Mouse (Mus musculus) CH12.LX (cell line): ENCODE results near the gene Scmh1. TPM values are rescaled to one million over a fixed set of nuclear protein-coding genes. Genes with fewer than 3 reads are reported as not detected.
"Not testable (repeated sequence)": the region's sequence is repeated elsewhere in the genome, so short reads cannot be mapped to it uniquely, and the experiment has no call there.

Experiments
- DNase-seq: peaks from one replicate; pipeline ENCODE4 v3.0.0-alpha.2; 2013; ENCODE audit errors: extremely low read depth
- H3K27ac ChIP-seq: 2 replicates; pipeline ENCODE4 v1.5.1; 2012; ENCODE audit warnings: low read depth, mild to moderate bottlenecking, control low read depth, moderate library complexity; ENCODE audit not compliant: insufficient read depth
- H3K27me3 ChIP-seq: replicated peaks from 2 replicates; pipeline ENCODE3; 2012; ENCODE audit warnings: inconsistent platforms
- H3K36me3 ChIP-seq, 2 experiments: replicated peaks in 1 of 2; 2 replicates each; pipeline versions ENCODE3 to v1.6.1; 2012; ENCODE audit warnings: inconsistent platforms in 1 of 2, low read length in 1 of 2, mild to moderate bottlenecking in 1 of 2, mixed read lengths in 1 of 2, moderate library complexity in 1 of 2; ENCODE audit not compliant: control insufficient read depth in 1 of 2, insufficient read depth in 1 of 2
- H3K4me1 ChIP-seq, 2 experiments: 2 replicates each; pipeline ENCODE4 v1.6.1; 2012; ENCODE audit warnings: inconsistent platforms in 1 of 2, moderate library complexity in 1 of 2; ENCODE audit not compliant: insufficient read depth in 2 of 2, control insufficient read depth in 1 of 2
- H3K4me2 ChIP-seq: 2 replicates; pipeline ENCODE4 v1.6.1; 2012; ENCODE audit warnings: low read depth, mild to moderate bottlenecking, control low read depth; ENCODE audit not compliant: poor library complexity, insufficient read depth, severe bottlenecking
- H3K4me3 ChIP-seq, 3 experiments: fragments of 150-350 bp in 1 of 3; sonication (generic) in 1 of 3; replicated peaks in 1 of 3; 2 replicates each; pipeline versions ENCODE3 to v1.5.1; 2011 to 2012; ENCODE audit warnings: low read depth in 2 of 3, low read length in 2 of 3, mild to moderate bottlenecking in 2 of 3, moderate library complexity in 2 of 3, control low read depth in 1 of 3, improper control_type of control experiment in 1 of 3, inconsistent platforms in 1 of 3, mixed read lengths in 1 of 3; ENCODE audit not compliant: poor library complexity in 1 of 3
- H3K79me2 ChIP-seq: replicated peaks from 2 replicates; pipeline ENCODE4 v1.6.1; 2012; ENCODE audit warnings: mild to moderate bottlenecking, moderate library complexity; ENCODE audit not compliant: control insufficient read depth, poor library complexity, insufficient read depth, severe bottlenecking; ENCODE audit errors: extremely low read depth
- H3K9ac ChIP-seq: 2 replicates; pipeline ENCODE4 v1.6.1; 2012; ENCODE audit warnings: low read depth, mild to moderate bottlenecking, control low read depth, moderate library complexity; ENCODE audit not compliant: insufficient read depth
- H3K9me3 ChIP-seq: replicated peaks from 2 replicates; pipeline ENCODE3; 2012; ENCODE audit warnings: low read length, inconsistent platforms, mixed read lengths
- CHD2 ChIP-seq: IDR thresholded peaks from 2 replicates; pipeline ENCODE4 v1.6.1; 2011; ENCODE audit warnings: low read length, improper control_type of control experiment
- ELF1 ChIP-seq: IDR thresholded peaks from 2 replicates; pipeline ENCODE4 v1.6.1; 2014; ENCODE audit warnings: low read depth, mild to moderate bottlenecking, inconsistent platforms, low read length, improper control_type of control experiment
- EP300 ChIP-seq: IDR thresholded peaks from 2 replicates; pipeline ENCODE4 v1.6.1; 2011; ENCODE audit warnings: low read length, improper control_type of control experiment
- ETS1 ChIP-seq: conservative IDR thresholded peaks from 2 replicates; pipeline ENCODE4 v1.6.1; 2012; ENCODE audit warnings: low read depth, mild to moderate bottlenecking, inconsistent platforms, low read length, improper control_type of control experiment, moderate library complexity
- GABPA ChIP-seq: IDR thresholded peaks from 2 replicates; pipeline ENCODE4 v1.6.1; 2012; ENCODE audit warnings: low read depth, low read length, improper control_type of control experiment, inconsistent platforms; ENCODE audit not compliant: insufficient replicate concordance
- HCFC1 ChIP-seq: IDR thresholded peaks from 2 replicates; pipeline ENCODE4 v1.6.1; 2012; ENCODE audit warnings: low read depth, mild to moderate bottlenecking, inconsistent platforms, low read length, improper control_type of control experiment
- IRF4 ChIP-seq: IDR thresholded peaks from 2 replicates; pipeline ENCODE4 v1.6.1; 2014; ENCODE audit warnings: low read depth, mild to moderate bottlenecking, inconsistent platforms, low read length, improper control_type of control experiment
- KAT2A ChIP-seq: IDR thresholded peaks from 2 replicates; pipeline ENCODE4 v1.6.1; 2012; ENCODE audit warnings: low read length, improper control_type of control experiment, inconsistent platforms; ENCODE audit not compliant: insufficient replicate concordance
- MAX ChIP-seq: IDR thresholded peaks from 2 replicates; pipeline ENCODE4 v1.6.1; 2011; ENCODE audit warnings: low read length, improper control_type of control experiment
- MEF2A ChIP-seq: IDR thresholded peaks from 2 replicates; pipeline ENCODE4 v1.6.1; 2014; ENCODE audit warnings: low read depth, mild to moderate bottlenecking, inconsistent platforms, low read length, improper control_type of control experiment, borderline replicate concordance
- MYC ChIP-seq: IDR thresholded peaks from 2 replicates; pipeline ENCODE4 v1.6.1; 2011; ENCODE audit warnings: low read depth, mild to moderate bottlenecking, improper control_type of control experiment, low read length
- NELFE ChIP-seq: IDR thresholded peaks from 2 replicates; pipeline ENCODE4 v1.6.1; 2011; ENCODE audit warnings: low read depth, low read length, improper control_type of control experiment
- POLR2A ChIP-seq: IDR thresholded peaks from 2 replicates; pipeline ENCODE4 v1.6.1; 2011; ENCODE audit warnings: low read depth, mild to moderate bottlenecking, improper control_type of control experiment, low read length
- RAD21 ChIP-seq: IDR thresholded peaks from 2 replicates; pipeline ENCODE4 v1.6.1; 2011; ENCODE audit warnings: low read depth, mild to moderate bottlenecking, low read length, improper control_type of control experiment, moderate library complexity
- SIN3A ChIP-seq: IDR thresholded peaks from 2 replicates; pipeline ENCODE4 v1.6.1; 2012; ENCODE audit warnings: low read length, improper control_type of control experiment, inconsistent platforms
- SMC3 ChIP-seq: IDR thresholded peaks from 2 replicates; pipeline ENCODE4 v1.6.1; 2011; ENCODE audit warnings: low read depth, low read length, improper control_type of control experiment
- TBP ChIP-seq: conservative IDR thresholded peaks from 2 replicates; pipeline ENCODE4 v1.6.1; 2011; ENCODE audit warnings: low read depth, low read length, improper control_type of control experiment
- TCF12 ChIP-seq: IDR thresholded peaks from 2 replicates; pipeline ENCODE4 v1.6.1; 2014; ENCODE audit warnings: low read depth, mild to moderate bottlenecking, inconsistent platforms, low read length, improper control_type of control experiment
- USF1 ChIP-seq: IDR thresholded peaks from 2 replicates; pipeline ENCODE4 v1.6.1; 2014; ENCODE audit warnings: low read depth, mild to moderate bottlenecking, inconsistent platforms, low read length, improper control_type of control experiment
- dilution Hi-C: fragments of 300-500 bp; cut with MboI; formaldehyde crosslinking; loops from 2 replicates; pipeline ENCODE4 v1.14.3; 2020; ENCODE audit warnings: low sequenced_read_pairs; ENCODE audit not compliant: extremely low pct_unique_long_range_greater_than_20kb, extremely low pct_ligation_motif_present
- in situ Hi-C: fragments of 300-500 bp; cut with MboI; formaldehyde crosslinking; loops from 3 replicates; pipeline ENCODE4 v1.14.3; 2019; ENCODE audit warnings: low sequenced_read_pairs, low pct_ligation_motif_present, low pct_unique_long_range_greater_than_20kb, mixed read lengths
- polyA plus RNA-seq: library from polyadenylated mRNA; unstranded; fragments of >175 nt; gene quantifications from 2 replicates; pipeline ENCODE4 v1.2.1, GENCODE M21; 2012; ENCODE audit warnings: low read depth; ENCODE audit not compliant: insufficient read length
- total RNA-seq, 2 experiments: library from RNA; depleted of rRNA; stranded (reverse); fragments of 300-350 nt in 1 of 2; fragments of >200 nt in 1 of 2; gene quantifications; 2 replicates each; pipeline ENCODE4 v1.2.3; 2012 to 2014

The Scmh1 gene
- total and polyA plus RNA-seq, 3 experiments = 3.2 to 24.0 (median 3.5) TPM

GRCm38 (mm10) chr4:120392748-120393147 lies 12.3 kb upstream of the Scmh1 start:
- Histone ChIP-seq H3K79me2 (no peaks in the 10 kb centered on the region), H3K27ac (no peak overlapping the region), H3K9me3 (no peaks in the 10 kb centered on the region), H3K27me3 (peaks cover 27% of the 10 kb centered on the region), H3K4me1 (no peaks in the 10 kb centered on the region), H3K4me2 (no peak overlapping the region), H3K36me3 (no peaks in the 10 kb centered on the region), H3K9ac (no peak overlapping the region), H3K4me3 (no peak overlapping the region)
- no peak for DNase-seq
- dilution Hi-C loops = no loop called here
- no peak for TF ChIP-seq ETS1
- no peak for TF ChIP-seq MEF2A
- TF ChIP-seq EP300 = no peak
- TF ChIP-seq KAT2A = no peak
- TF ChIP-seq RAD21 = no peak
- no peak for TF ChIP-seq TBP
- TF ChIP-seq IRF4 = no peak
- TF ChIP-seq SMC3 = no peak
- TF ChIP-seq MAX = no peak
- no peak for TF ChIP-seq POLR2A
- TF ChIP-seq USF1 = no peak
- no peak for TF ChIP-seq GABPA
- no peak for TF ChIP-seq MYC
- TF ChIP-seq HCFC1 = no peak
- no peak for TF ChIP-seq NELFE
- TF ChIP-seq ELF1 = no peak
- in situ Hi-C loops = loop anchor here (25.0 kb wide), 1 partner anchor 295 kb away; no protein-coding TSS in a partner anchor

GRCm38 (mm10) chr4:120400251-120400650 lies 4.8 kb upstream of the Scmh1 start:
- in situ Hi-C loops = no loop called here
- no peak for DNase-seq
- H3K4me1 ChIP-seq = peaks cover 0 to 3% of the 10 kb centered on the region in 2 experiments; a peak in 2 of 4 replicates

GRCm38 (mm10) chr4:120402105-120402504 lies 3.0 kb upstream of the Scmh1 start:
- DNase-seq, dilution Hi-C loops, H3K79me2 ChIP-seq, H3K27me3 ChIP-seq, H3K4me2 ChIP-seq, H3K9me3 ChIP-seq, in situ Hi-C loops, H3K36me3 ChIP-seq, H3K27ac ChIP-seq, H3K9ac ChIP-seq, H3K4me3 ChIP-seq: not testable (repeated sequence)
- H3K4me1 ChIP-seq = peaks cover 0 to 15% of the 10 kb centered on the region in 2 experiments; a peak in 2 of 4 replicates

More at GRCm38 (mm10) chr4:120400251-120400650, 4.8 kb upstream of the Scmh1 start:
- Histone ChIP-seq H3K36me3 (no peaks in the 10 kb centered on the region), H3K27me3 (peaks cover 11% of the 10 kb centered on the region), H3K79me2 (no peaks in the 10 kb centered on the region), H3K4me3 (no peak overlapping the region), H3K27ac (no peak overlapping the region), H3K4me2 (no peak overlapping the region), H3K9ac (no peak overlapping the region), H3K9me3 (no peaks in the 10 kb centered on the region)
- TF ChIP-seq CHD2 (no peak), MYC (no peak), SIN3A (no peak), HCFC1 (no peak), MAX (no peak), GABPA (no peak), TCF12 (no peak), RAD21 (no peak)
- dilution Hi-C loops = no loop called here
